Mouse (Mus musculus) frontal cortex, postnatal 36 days (tissue): ENCODE data around the gene Rtn4.
"Not testable (repeated sequence)": the region's sequence is repeated elsewhere in the genome, so short reads cannot be mapped to it uniquely, and the experiment has no call there.

Experiments used
- DNase-seq, 2 experiments: peaks; one replicate each; pipeline ENCODE4 v3.0.0; 2022; ENCODE audit warnings: low spot score in 2 of 2

The Rtn4 gene

DNA sequence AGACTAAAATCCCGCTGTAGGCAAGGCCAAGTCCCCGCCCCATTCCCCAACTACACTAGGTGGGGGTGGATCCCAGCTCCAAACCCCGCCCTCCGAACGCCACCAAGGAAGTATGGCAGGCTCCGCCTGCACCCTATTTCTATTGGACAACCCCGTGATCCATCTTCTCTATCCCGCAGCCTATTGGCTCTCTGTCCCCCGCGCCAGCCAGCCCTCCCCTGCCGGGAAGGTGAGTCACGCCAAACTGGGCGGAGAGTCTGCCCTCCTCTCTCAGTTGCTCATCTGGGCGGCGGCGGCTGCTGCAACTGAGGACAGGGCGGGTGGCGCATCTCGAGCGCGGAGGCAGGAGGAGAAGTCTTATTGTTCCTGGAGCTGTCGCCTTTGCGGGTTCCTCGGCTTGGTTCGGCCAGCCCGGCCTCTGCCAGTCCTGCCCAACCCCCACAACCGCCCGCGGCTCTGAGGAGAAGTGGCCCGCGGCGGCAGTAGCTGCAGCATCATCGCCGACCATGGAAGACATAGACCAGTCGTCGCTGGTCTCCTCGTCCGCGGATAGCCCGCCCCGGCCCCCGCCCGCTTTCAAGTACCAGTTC, at the start of gene Rtn4:
Rtn4 (plus strand) TSS at position 265 of the 590 bp plus-strand sequence.
- DNase-seq, result peak; percentile 97 to 98

DNA sequence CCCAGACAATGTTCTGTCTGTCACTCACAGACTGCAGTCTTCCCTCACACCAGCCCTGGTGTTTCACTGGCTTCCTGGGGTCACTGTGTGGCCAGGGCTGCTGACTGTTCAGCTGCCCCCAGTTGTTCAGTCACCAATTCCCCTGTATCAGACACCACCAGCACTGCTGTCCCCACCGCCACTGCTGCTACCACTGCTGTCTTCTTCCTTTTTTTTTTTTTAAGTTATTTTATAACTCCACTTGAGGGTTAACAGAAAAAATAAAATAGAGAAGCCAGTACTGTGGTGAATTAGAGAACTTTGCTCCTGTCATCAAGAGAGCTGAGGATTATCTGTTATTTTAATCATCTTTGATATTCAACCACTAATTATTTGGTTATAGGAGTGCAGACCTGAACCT, 48.3 kb upstream of the Rtn4 start:
- DNase-seq, result no peak

DNA sequence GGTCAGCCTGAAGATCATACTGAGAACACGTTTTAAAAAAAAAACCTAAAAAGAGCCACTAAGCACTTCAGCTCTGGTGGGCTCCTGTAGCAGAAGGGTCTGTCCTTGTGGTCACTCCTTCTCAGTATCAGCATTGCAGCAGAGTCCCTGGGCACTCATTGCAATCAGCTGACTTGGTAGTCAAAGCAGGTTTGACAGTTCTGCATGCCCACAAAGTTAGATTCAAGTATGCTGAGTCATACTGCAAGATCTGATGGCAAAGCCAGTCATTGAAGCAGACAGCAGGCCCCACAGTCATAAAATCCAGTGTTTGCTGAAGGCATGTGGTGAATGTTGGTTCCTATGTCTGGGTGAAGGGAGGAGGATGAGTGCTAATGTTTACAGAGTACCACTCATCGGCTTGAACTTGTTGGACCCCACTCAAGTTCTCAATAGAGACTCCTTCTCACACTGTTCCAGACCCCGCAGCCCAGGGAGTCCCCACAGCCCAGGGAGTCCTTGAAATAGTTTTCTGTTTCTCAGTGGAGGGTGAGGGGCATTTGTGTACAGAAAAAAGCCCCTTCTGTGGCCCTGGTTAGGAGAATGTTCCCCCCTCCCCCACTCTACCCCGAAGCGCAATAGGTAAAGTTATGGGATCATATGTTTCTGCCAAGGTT, 47.2 kb upstream of the Rtn4 start:
- no peak for DNase-seq

DNA sequence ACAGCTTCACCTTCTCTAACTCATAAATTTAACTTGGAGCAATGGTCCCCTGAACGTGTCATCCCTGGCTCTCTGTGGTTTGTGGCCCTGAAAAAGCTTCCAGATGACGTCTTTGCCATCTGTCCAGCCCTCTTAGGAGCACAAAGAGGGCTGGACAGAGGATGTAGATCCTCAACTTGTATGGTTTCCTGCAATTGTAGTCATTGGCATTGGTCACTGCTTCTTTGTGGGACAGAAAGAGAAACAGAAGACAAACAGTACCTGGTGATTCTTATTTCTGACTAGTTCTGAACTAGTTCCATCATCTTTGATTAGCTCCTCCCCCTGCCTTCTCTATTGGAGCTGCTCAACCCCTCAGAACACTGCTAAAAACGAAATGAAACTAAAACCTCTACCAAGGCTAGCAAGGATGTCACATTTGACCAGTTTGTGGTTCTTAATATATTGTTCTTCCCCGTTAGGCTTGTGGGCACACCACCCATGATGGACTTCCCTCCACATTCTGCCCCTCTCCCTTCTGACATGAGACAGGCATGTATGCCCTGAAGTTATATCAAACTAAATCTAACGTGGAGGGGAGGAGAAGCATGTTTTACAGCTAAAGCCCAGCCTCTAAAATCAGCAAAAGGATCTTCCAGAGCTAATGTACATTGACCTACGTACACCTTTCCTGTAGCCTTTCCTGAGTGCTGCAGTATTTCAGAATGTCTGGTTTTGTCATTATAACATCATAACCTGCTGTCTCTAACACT, 45.0 kb upstream of the Rtn4 start:
- DNase-seq, result no peak

DNA sequence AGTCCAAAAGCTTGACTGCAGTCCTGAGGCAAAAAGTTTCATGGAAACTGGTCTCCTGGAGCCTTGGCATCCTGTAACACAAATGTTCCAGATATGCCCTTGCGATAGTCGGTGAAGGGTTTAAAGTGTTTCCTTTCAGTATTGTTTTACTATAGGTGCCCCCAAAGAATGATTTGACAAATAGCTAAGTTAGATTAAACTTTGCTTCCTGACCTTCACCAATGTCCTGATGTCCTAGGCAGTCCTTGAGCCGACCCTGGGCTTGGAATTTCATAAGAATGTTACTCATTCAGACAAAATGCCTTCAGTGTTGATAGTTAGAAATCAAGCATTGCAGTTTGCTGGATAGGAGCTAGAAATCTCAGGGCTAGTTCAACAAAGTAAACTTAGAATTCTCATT, 37.4 kb upstream of the Rtn4 start:
- DNase-seq, result not testable (repeated sequence)

DNA sequence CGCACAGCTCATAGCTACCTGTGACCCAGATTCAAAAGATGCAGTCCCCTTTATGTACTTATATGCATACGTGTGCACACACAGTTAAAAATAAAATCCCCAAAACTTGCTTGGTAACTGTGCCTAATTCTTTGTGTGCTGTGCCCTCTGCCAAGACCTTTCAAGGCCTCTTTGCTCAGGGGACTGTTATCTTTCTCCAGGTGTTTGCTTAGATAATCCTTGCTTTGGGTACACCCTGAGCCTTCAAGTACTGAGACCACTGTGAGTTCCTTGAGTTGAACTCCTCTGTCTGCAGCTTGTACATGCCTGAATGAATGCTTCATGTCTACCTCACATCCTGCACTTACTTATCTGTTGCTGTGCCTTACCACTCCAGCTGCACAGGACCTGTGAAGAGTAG, 32.0 kb upstream of the Rtn4 start:
- no peak for DNase-seq

DNA sequence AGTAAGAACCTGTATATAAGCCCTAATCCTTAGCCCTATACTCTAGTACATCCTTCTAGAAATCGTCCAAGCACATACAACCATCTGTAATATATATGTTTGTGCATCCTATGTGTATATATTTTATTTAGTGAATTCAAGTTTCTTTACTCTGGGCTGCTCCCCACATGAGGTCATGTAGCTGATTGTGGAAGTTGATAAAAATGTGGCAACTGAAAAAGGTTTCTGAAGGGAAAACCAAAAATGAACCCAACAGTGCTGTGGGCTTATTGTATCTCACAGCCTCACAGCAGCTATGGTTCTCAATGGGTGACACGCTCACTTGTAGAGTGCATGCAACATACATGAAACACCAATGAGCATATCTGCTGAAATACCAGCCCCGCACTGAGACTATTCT, 25.1 kb upstream of the Rtn4 start:
- DNase-seq, result no peak

- no peak for DNase-seq
These were observed 23.0 kb upstream of the Rtn4 start for GRCm38 (mm10) chr11:29669706-29670105.

GRCm38 (mm10) chr11:29673359-29673758, 19.4 kb upstream of the Rtn4 start:
- DNase-seq, result peak in 1 of 2 experiments; percentile 48

GRCm38 (mm10) chr11:29676718-29677117, 16.0 kb upstream of the Rtn4 start:
- no peak for DNase-seq

- no peak for DNase-seq
These were observed 12.8 kb upstream of the Rtn4 start for GRCm38 (mm10) chr11:29679942-29680341.

DNA sequence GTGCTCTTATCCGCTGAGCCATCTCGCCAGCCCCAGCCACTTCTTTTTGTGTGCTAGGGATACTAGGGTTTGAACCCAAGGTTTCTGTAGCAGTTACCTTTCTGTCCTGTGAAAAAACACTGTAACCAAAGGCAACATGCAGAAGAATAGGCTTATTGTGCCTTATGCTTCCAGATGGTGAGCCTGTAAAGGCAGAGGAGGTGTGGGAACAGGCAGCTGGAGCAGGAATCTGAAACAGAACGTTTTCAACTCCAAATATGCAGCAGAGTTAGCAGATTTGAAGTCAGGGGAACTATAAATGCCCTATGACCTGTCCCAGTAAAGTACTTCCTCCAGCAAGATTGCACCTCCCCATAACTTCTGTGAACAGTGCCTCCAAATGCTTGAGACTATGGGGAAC, 12.0 kb upstream of the Rtn4 start:
- DNase-seq, result peak in 1 of 2 experiments; percentile 32

DNA sequence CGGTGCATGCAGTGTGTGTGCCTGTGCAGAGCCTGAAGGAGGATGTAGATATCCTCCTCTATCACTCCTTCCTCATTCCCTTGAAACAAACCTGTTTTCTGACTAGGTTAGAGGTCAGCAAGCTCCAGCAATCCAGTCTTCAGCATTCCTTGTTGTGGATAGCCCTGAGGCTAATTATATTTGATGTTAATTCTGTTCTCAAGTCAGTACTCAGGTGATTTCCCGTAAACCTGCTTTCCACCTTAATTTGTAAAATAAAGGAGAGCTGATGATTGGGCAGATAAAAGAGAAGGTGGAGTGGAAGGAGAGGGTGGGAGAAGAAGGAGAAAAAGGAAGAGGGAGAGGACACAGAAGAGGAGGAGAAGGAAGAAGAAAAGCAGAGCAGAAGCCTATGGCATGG, 8.5 kb upstream of the Rtn4 start:
- no peak for DNase-seq

- DNase-seq, result no peak
These were observed 6.6 kb upstream of the Rtn4 start for GRCm38 (mm10) chr11:29686176-29686575.

DNA sequence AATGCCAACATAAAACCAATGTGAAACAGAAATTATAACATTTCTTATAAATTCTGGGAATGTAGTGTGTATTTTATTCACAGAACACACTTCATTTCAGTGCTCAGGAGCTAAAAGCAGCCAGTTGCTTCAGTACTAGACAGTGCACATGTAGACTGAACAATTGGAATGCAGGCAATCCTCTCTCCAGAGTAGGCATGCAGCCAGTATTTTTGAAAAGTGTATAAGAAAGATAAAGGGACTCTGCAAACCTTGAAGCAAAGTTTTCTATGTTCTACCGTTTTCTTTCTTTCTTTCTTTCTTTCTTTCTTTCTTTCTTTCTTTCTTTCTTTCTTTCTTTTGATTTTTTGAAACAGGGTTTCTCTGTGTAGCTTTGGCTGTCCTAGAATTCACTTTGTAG, 1.2 kb upstream of the Rtn4 start:
- no peak for DNase-seq

GRCm38 (mm10) chr11:29692111-29692682, 550 bp upstream of the Rtn4 start:
- DNase-seq, result peak; percentile 22 to 27

DNA sequence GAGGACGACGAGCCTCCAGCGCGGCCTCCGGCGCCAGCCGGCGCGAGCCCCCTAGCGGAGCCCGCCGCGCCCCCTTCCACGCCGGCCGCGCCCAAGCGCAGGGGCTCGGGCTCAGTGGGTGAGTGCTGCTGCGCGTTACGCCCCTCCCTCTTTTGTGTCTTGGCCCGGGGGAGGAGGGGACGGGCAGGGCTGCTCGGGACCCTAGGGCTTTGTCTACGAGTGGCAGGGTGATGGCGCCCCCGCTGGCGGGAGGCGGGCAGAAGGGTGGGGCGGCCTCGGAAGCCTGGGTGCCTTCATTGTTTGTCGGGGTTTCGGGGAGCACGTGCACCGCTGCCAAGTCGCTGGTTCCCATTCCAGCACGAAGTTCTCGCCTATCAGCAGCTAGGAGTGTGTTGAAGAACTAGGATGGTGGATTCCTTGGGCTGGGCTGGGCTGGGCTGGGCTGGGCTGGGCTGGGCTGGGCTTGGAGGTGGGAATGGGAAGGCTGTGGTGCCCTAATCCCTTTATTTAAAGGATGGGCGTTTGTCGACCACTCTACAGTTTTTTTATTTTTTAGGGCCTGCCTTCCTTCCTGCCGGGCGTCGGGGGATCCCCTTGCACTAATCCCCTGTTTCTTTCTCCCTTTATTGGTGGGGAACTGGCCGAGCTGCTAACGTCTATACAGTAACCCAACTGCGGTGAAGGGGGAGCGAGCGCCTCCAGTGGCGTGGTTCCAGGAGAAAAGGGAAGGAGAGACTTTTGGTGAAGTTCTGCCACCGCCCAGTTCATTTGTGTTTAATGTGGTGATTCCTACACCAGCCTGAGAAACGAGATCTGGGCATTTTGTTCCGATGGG, 1.0 kb downstream of the Rtn4 start:
- peak; percentile 84 to 86 for DNase-seq

DNA sequence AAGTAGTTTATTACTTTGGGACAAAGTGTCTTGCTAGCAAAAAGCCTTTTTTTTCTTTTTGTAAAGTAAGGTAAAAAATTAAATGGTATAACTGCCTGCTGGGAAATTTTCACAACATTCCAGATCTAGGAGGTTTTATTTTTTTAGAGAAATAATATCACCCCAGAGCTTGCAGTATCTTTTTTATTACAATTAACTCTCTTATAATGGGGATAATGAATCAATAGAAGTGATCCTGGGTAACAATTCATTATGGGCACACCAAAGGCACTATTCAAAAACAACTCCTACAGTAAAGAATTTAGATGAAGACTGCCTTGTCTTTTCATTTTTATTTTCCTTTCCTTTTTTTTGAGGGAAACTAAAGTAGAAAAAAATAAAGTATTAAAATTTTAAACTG, 2.0 kb downstream of the Rtn4 start:
- no peak for DNase-seq

DNA sequence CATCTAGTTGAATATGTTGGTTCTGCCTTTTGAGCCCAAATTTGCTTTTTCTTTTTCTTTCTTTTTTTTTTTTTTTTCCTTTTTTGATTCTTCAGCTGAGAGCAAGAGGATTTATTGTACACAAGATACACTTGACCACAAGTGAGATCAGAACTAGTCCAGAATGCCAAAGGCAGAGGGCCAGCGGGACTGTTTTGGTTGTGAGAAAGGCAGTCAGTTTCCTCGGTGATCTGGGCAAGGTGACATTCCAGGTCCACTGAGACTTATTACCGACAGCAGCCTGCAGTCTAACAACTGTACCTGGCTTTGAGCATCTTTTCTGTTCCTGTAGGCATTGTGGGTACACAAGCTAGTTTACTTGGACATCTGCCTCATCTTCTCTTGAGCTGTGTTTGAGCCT, 10.0 kb downstream of the Rtn4 start:
- no peak for DNase-seq

DNA sequence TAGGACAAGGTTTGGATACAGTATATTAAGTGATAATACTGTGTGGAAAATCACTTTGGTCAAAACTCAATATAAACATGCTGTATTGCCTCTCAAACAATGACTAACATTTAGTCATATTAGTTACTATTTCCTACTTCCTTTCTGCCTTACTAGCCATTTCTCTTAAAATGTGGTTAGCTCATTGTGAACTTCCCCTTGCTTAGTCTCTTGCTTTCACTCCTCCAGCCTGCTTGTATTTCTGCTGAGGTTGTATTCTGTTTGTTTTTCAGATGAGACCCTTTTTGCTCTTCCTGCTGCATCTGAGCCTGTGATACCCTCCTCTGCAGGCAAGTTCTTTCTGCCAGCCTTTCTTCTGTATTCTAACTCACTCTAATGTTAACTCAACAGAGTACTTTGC, 12.5 kb downstream of the Rtn4 start:
- DNase-seq, result no peak

DNA sequence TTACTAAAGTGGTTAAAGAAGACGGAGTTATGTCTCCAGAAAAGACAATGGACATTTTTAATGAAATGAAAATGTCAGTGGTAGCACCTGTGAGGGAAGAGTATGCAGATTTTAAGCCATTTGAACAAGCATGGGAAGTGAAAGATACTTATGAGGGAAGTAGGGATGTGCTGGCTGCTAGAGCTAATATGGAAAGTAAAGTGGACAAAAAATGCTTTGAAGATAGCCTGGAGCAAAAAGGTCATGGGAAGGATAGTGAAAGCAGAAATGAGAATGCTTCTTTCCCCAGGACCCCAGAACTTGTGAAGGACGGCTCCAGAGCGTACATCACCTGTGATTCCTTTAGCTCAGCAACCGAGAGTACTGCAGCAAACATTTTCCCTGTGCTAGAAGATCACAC, 14.1 kb downstream of the Rtn4 start:
- DNase-seq, result no peak

DNA sequence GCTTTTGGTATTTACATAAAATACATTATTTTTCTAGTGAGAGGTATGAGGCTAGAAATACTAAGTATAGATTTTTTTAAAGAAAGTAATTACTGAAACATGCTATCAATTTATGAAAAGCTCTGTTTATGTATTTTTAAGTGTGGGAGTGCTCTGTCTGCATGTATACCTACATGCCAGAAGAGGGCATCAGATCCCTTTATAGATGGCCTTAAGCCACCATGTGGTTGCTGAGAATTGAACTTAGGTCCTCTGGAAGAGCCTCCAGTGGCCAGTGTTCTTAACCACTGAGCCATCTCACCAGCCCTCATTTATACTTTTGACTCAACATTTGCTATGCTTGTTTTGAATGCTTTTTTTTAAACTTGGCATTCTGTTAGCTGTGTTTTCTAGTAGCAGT, 16.8 kb downstream of the Rtn4 start:
- DNase-seq, result no peak
